Mouse (Mus musculus): ENCODE measurements at regions not wholly inside any gene's neighbourhood (a gene's known extent, or its start where the extent isn't known, plus 50 kb on each side); places are given as distances from the start of the nearest gene placed in this dataset.

DNA sequence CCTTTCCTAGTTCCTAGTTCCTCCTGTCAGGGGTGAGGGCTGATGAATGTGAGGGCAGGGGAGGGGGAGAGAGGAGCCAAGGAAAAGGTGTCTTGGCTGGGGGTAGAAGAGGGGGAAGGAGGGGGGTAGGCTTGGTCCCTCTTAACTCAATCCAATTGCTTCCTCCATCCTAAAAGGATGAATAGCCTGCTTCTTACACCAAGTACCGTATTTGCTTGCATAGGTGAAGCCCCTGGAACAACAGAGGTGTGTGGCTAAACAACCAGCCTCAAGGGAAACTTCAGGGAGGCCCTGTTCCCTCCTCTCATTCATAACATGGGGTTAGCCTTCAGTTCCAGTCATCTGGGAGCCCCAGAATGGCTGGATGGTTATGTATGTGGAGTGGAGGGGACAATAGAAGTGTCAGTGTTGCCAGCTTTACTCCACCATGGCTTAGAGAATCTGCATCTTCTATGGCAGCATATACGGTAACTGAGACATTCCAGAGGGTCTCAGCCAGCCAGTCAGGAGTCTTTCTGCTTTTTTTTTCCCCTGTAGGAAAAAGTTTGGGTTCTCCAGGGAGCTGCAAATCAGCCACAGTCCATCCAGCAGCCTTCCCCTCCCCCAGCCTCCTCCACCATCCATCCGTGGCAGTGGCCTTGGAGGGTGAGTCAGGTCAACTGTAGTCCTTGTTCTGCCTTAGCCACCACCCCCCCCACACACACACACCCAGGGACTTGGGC, 100.2 kb upstream of the Ccnd2 start:
- TF ChIP-seq CTCF (IDR thresholded peaks at IDR 0.05; ENCODE audit: low read depth) (no peak), EP300 (IDR thresholded peaks at IDR 0.05; ENCODE audit: low read depth) (no peak)

Data from heart, postnatal 0 days (tissue).